Mouse (Mus musculus): ENCODE data around the gene Pla2g4d. TPM values are rescaled to one million over a fixed set of nuclear protein-coding genes. Genes with fewer than 3 reads are reported as not detected.

Pla2g4d gene
- not detected for total RNA-seq (2023)

GRCm38 (mm10) chr2:120288995-120289394 lies at the start of gene Pla2g4d:
Gene Pla2g4d, minus strand, starts transcription at chr2:120289197.

GRCm38 (mm10) chr2:120313976-120314375 lies 25.0 kb upstream of the Pla2g4d start, which contains the start of gene Pla2g4f:
Gene Pla2g4f, minus strand, starts transcription at chr2:120314165.

GRCm38 (mm10) chr2:120244679-120245420 lies 44.1 kb downstream of the Pla2g4d start, which contains the start of gene Pla2g4e:
Gene Pla2g4e, minus strand, starts transcription at chr2:120245335.

Other genes with a start within 250 kb of the Pla2g4d start
- 10 to 100 TPM; 46.4 to 70.4 TPM for gene Ehd4, start 134.6 kb downstream of the Pla2g4d start, total RNA-seq (2023)
- not detected for gene Pla2g4e, start 43.9 kb downstream of the Pla2g4d start, total RNA-seq (2023)
- under 1 TPM in 1 of 2 experiments, not detected in 1; 0.13 TPM for gene Pla2g4f, start 25.0 kb upstream of the Pla2g4d start, total RNA-seq (2023)
- gene Vps39, start 63.9 kb upstream of the Pla2g4d start, total RNA-seq (2023): 10 to 100 TPM; 30.3 to 35.3 TPM
- gene Ganc, start 114.7 kb upstream of the Pla2g4d start, total RNA-seq (2023): 10 to 100 TPM; 11.9 to 15.3 TPM
- 10 to 100 TPM; 25.2 to 28.5 TPM for gene Tmem87a, start 114.9 kb upstream of the Pla2g4d start, total RNA-seq (2023)
- gene Capn3, start 166.8 kb upstream of the Pla2g4d start, total RNA-seq (2023): under 1 TPM; 0.16 to 0.31 TPM

Measured in neutrophil, adult 59 days (primary cell).